Mouse (Mus musculus) A20 (cell line): Measurements from ENCODE around the gene Ipo11.
"Not testable (repeated sequence)": the region's sequence is repeated elsewhere in the genome, so short reads cannot be mapped to it uniquely, and the experiment has no call there.

Source experiments
- DNase-seq: peaks from one replicate; pipeline ENCODE4 v3.0.0-alpha.2; 2011; ENCODE audit warnings: low read depth, low spot score

Gene Ipo11

GRCm38 (mm10) chr13:106905154-106905553 is 31.6 kb downstream of the Ipo11 start:
- not testable (repeated sequence) for DNase-seq

GRCm38 (mm10) chr13:106904637-106905036 is 32.1 kb downstream of the Ipo11 start:
- no peak for DNase-seq

- peak; percentile 50 for DNase-seq
Observed at GRCm38 (mm10) chr13:106894284-106894683, 42.5 kb downstream of the Ipo11 start.

GRCm38 (mm10) chr13:106893701-106894100 is 43.1 kb downstream of the Ipo11 start:
- DNase-seq: no peak

- DNase-seq: no peak
Observed at GRCm38 (mm10) chr13:106893196-106893595, 43.6 kb downstream of the Ipo11 start.

- DNase-seq: no peak
Observed at GRCm38 (mm10) chr13:106887364-106887763, 49.4 kb downstream of the Ipo11 start.

- no peak for DNase-seq
Observed at GRCm38 (mm10) chr13:106884249-106884648, 52.5 kb downstream of the Ipo11 start.

- DNase-seq: peak; percentile 40
Observed at GRCm38 (mm10) chr13:106876278-106876677, 60.5 kb downstream of the Ipo11 start.

- DNase-seq: no peak
Observed at GRCm38 (mm10) chr13:106865547-106865946, 71.2 kb downstream of the Ipo11 start.

GRCm38 (mm10) chr13:106858779-106859178 is 78.0 kb downstream of the Ipo11 start:
- DNase-seq: no peak

GRCm38 (mm10) chr13:106856556-106856955 is 80.2 kb downstream of the Ipo11 start:
- no peak for DNase-seq

GRCm38 (mm10) chr13:106847534-106847933 is 89.2 kb downstream of the Ipo11 start:
- DNase-seq: peak; percentile 36

- DNase-seq: no peak
Observed at GRCm38 (mm10) chr13:106844928-106845327, 91.8 kb downstream of the Ipo11 start.

- DNase-seq: no peak
Observed at GRCm38 (mm10) chr13:106842542-106842941, 94.2 kb downstream of the Ipo11 start.

GRCm38 (mm10) chr13:106838778-106839177 is 98.0 kb downstream of the Ipo11 start:
- DNase-seq: no peak

- DNase-seq: no peak
Observed at GRCm38 (mm10) chr13:106836527-106836879, 100.3 kb downstream of the Ipo11 start.

GRCm38 (mm10) chr13:106835844-106836526 is 100.8 kb downstream of the Ipo11 start:
- DNase-seq: no peak

- DNase-seq: no peak
Observed at GRCm38 (mm10) chr13:106830029-106830428, 106.7 kb downstream of the Ipo11 start.

- DNase-seq: no peak
Observed at GRCm38 (mm10) chr13:106829327-106829997, 107.3 kb downstream of the Ipo11 start.

- DNase-seq: no peak
Observed at GRCm38 (mm10) chr13:106825618-106826017, 111.1 kb downstream of the Ipo11 start.

GRCm38 (mm10) chr13:106823875-106824191 is 112.9 kb downstream of the Ipo11 start:
- DNase-seq: no peak

- DNase-seq: no peak
Observed at GRCm38 (mm10) chr13:106823121-106823874, 113.5 kb downstream of the Ipo11 start.

GRCm38 (mm10) chr13:106820149-106820548 is 116.6 kb downstream of the Ipo11 start:
- DNase-seq: no peak
